Mouse (Mus musculus) limb, embryonic 11.5 days (tissue): ENCODE results near the gene Trnt1. TPM values are rescaled to one million over a fixed set of nuclear protein-coding genes. Genes with fewer than 3 reads are reported as not detected.

Source experiments
- ATAC-seq: fragments of 200-750 bp; cut with Nextera tagmentation; 2 replicates; pipeline ENCODE4 v1.8.0; 2017; ENCODE audit warnings: low read depth; ENCODE audit not compliant: insufficient number of reproducible peaks, low FRiP score, low TSS enrichment
- DNase-seq: peaks from one replicate; pipeline ENCODE4 v3.0.0-alpha.2; 2015; ENCODE audit warnings: low spot score
- H3K27ac ChIP-seq: fragments of 300-500 bp; sonication (generic); replicated peaks from 2 replicates; pipeline ENCODE4 v1.5.1; 2014; ENCODE audit warnings: low read depth, mild to moderate bottlenecking, low read length
- H3K27me3 ChIP-seq: fragments of 300-500 bp; sonication (generic); 2 replicates; pipeline ENCODE4 v1.6.1; 2014; ENCODE audit warnings: mild to moderate bottlenecking, low read length, mixed read lengths; ENCODE audit not compliant: control insufficient read depth, insufficient read depth
- H3K36me3 ChIP-seq: fragments of 300-500 bp; sonication (generic); 2 replicates; pipeline ENCODE4 v1.6.1; 2014; ENCODE audit warnings: mild to moderate bottlenecking, low read length, moderate library complexity, mixed read lengths; ENCODE audit not compliant: control insufficient read depth, insufficient read depth
- H3K4me1 ChIP-seq: fragments of 300-500 bp; sonication (generic); 2 replicates; pipeline ENCODE4 v1.6.1; 2014; ENCODE audit warnings: low read length, mixed read lengths; ENCODE audit not compliant: control insufficient read depth, insufficient read depth
- H3K4me2 ChIP-seq: fragments of 300-500 bp; sonication (generic); 2 replicates; pipeline ENCODE4 v1.6.1; 2014; ENCODE audit warnings: low read depth, mild to moderate bottlenecking, moderate library complexity; ENCODE audit not compliant: severe bottlenecking
- H3K4me3 ChIP-seq: fragments of 300-500 bp; sonication (generic); 2 replicates; pipeline ENCODE4 v1.5.1; 2014; ENCODE audit warnings: low read depth, low read length
- H3K9ac ChIP-seq: fragments of 300-500 bp; sonication (generic); 2 replicates; pipeline ENCODE4 v1.6.1; 2014; ENCODE audit warnings: mild to moderate bottlenecking, low read length
- H3K9me3 ChIP-seq: fragments of 300-500 bp; sonication (generic); 2 replicates; pipeline ENCODE4 v1.6.1; 2016; ENCODE audit warnings: low read length; ENCODE audit not compliant: control insufficient read depth
- WGBS: fragments of 180-500 bp; shearing (Covaris S2); extraction: QIAGEN DNeasy Blood & Tissue Kit; methylation state at CpG from one replicate; pipeline ENCODE4 v1.1.7; 2014; 5-methylcytosine and 5-hydroxymethylcytosine counted together
- polyA plus RNA-seq: library from polyadenylated mRNA; unstranded; fragments of >200 nt; fragmentation: Nextera tagmentation; extraction: Ambion mirVana; gene quantifications from 2 replicates; pipeline ENCODE4 v1.2.1, GENCODE M21; 2014

Gene Trnt1
- polyA plus RNA-seq, 1 experiment from 2014 or later = 69.6 TPM

DNA sequence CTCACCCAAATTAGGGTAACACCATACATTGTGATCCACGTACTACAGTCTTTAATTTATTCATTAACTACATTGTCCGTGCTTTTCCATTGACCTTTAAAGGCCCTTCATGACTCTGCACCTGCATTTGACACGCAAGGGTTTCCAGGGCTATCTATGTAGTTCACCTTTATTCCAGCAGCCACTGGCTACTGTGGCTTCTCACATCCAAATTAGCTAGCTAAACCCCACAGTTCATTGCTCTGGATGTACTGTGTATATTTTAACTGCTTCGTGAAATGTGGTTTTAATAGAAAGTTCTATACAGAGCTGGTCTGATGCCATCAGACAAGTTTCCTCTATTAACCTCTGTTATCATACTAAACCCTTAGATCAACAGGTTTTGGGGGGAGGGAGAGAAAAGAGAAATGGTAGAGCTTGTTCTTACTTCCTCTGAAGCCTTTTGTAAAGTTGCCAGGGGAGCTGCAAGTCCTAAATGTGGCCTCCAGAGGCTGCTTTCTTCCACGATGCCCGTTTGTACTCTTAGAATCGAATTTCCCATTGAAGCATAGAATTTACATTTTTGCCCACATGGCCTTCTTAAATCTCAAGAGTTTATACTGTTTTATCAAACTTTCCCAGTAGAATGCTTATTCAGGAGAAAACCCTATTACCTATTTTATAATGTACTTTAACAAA, 25.2 kb upstream of the Trnt1 start:
- no peak for ATAC-seq

GRCm38 (mm10) chr6:106745673-106746394, 23.1 kb upstream of the Trnt1 start:
- Histone ChIP-seq H3K27me3 (no peaks in the 10 kb centered on the region), H3K9me3 (no peaks in the 10 kb centered on the region), H3K4me1 (no peaks in the 10 kb centered on the region), H3K9ac (no peak overlapping the region), H3K27ac (no peak overlapping the region), H3K4me3 (no peak overlapping the region), H3K4me2 (no peak overlapping the region), H3K36me3 (no peaks in the 10 kb centered on the region)
- DNase-seq = no peak
- ATAC-seq = no peak
- WGBS = 46% methylated on average over 7 of the region's 7 CpGs

More for the DNA sequence above, 25.2 kb upstream of the Trnt1 start:
- Histone ChIP-seq H3K4me2 (no peak overlapping the region), H3K27ac (no peak overlapping the region), H3K27me3 (no peaks in the 10 kb centered on the region), H3K36me3 (no peaks in the 10 kb centered on the region), H3K9me3 (no peaks in the 10 kb centered on the region), H3K9ac (no peak overlapping the region), H3K4me1 (no peaks in the 10 kb centered on the region), H3K4me3 (no peak overlapping the region)
- no peak for DNase-seq
- WGBS = 80% methylated on average over 7 of the region's 7 CpGs

GRCm38 (mm10) chr6:106747251-106747650, 21.7 kb upstream of the Trnt1 start:
- H3K9me3 ChIP-seq = no peaks in the 10 kb centered on the region
- H3K27ac ChIP-seq = no peak overlapping the region
- ATAC-seq = no peak
- no peak overlapping the region for H3K4me3 ChIP-seq
- H3K9ac ChIP-seq = no peak overlapping the region
- 91% methylated on average over 5 of the region's 5 CpGs for WGBS
- no peaks in the 10 kb centered on the region for H3K4me1 ChIP-seq
- DNase-seq = no peak
- no peaks in the 10 kb centered on the region for H3K27me3 ChIP-seq
- no peaks in the 10 kb centered on the region for H3K36me3 ChIP-seq
- no peak overlapping the region for H3K4me2 ChIP-seq

GRCm38 (mm10) chr6:106747804-106748203, 21.1 kb upstream of the Trnt1 start:
- Histone ChIP-seq H3K9ac (no peak overlapping the region), H3K4me1 (no peaks in the 10 kb centered on the region), H3K4me3 (no peak overlapping the region), H3K9me3 (no peaks in the 10 kb centered on the region), H3K27me3 (no peaks in the 10 kb centered on the region), H3K27ac (no peak overlapping the region), H3K36me3 (no peaks in the 10 kb centered on the region), H3K4me2 (no peak overlapping the region)
- ATAC-seq (no peak), DNase-seq (no peak)
- 84% methylated on average over 3 of the region's 3 CpGs for WGBS

GRCm38 (mm10) chr6:106748887-106749388, 20.0 kb upstream of the Trnt1 start, which contains the start of gene Il5ra:
Gene Il5ra, minus strand, starts transcription at chr6:106749037.
- 77% methylated on average over 6 of the region's 6 CpGs for WGBS
- no peak for DNase-seq
- H3K27me3 ChIP-seq = no peaks in the 10 kb centered on the region
- H3K9ac ChIP-seq = no peak within 1 kb of the TSS
- no peak within 1 kb of the TSS for H3K4me2 ChIP-seq
- ATAC-seq = no peak
- H3K4me1 ChIP-seq = no peaks in the 10 kb centered on the region
- no peaks in the 10 kb centered on the region for H3K9me3 ChIP-seq
- H3K4me3 ChIP-seq = no peak within 1 kb of the TSS
- no peak within 1 kb of the TSS for H3K27ac ChIP-seq
- H3K36me3 ChIP-seq = no peaks in the 10 kb centered on the region

- Histone ChIP-seq H3K4me2 (no peak overlapping the region), H3K4me1 (no peaks in the 10 kb centered on the region), H3K9me3 (no peaks in the 10 kb centered on the region), H3K27me3 (no peaks in the 10 kb centered on the region), H3K27ac (no peak overlapping the region), H3K9ac (no peak overlapping the region), H3K36me3 (no peaks in the 10 kb centered on the region), H3K4me3 (no peak overlapping the region)
- WGBS = 88% methylated on average over 7 of the region's 7 CpGs
- ATAC-seq (no peak), DNase-seq (no peak)
Measured at GRCm38 (mm10) chr6:106750291-106750690, 18.6 kb upstream of the Trnt1 start.

- Histone ChIP-seq H3K9ac (no peak overlapping the region), H3K4me1 (no peaks in the 10 kb centered on the region), H3K36me3 (no peaks in the 10 kb centered on the region), H3K9me3 (no peaks in the 10 kb centered on the region), H3K27ac (no peak overlapping the region), H3K4me2 (no peak overlapping the region), H3K27me3 (no peaks in the 10 kb centered on the region), H3K4me3 (no peak overlapping the region)
- DNase-seq (no peak), ATAC-seq (no peak)
- 85% methylated on average over 3 of the region's 3 CpGs for WGBS
Measured at GRCm38 (mm10) chr6:106758299-106758698, 10.6 kb upstream of the Trnt1 start.

DNA sequence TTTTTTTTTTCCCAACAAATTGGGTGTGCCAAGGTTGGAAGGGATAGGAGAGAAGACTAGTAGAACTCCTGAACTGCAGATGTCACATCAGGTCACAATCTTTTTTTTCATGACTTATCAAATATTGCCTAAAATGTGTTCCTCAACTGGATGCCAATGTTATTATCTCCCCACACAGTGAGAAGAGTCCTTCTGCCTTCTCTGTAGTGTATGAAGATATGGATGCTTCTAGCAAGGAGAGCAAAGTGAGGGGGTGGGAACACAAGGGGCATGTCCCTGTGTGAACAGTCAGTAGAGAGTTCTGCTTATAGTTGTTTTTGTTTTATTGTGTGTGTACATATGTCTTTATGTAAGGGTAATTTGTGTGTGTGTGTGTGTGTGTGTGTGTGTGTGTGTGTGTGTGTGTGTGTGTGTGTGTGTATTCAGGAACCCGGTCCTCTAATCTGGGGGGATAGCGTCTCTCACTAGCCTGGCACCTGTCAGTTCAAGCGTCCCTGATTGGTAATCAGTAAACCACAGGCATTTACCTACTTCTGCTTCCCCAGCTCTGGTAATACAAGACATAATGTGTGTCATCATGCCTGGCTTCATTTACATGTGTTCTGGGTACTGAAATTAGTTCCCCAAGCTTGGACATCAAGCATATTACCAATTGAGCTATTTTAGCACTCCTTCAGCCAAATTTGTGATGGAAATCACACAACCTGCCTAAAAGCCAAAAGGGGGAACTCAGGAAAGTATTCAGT, 8.3 kb upstream of the Trnt1 start:
- Histone ChIP-seq H3K36me3 (no peaks in the 10 kb centered on the region), H3K4me2 (no peak overlapping the region), H3K4me1 (no peaks in the 10 kb centered on the region), H3K9ac (no peak overlapping the region), H3K27me3 (no peaks in the 10 kb centered on the region), H3K27ac (no peak overlapping the region), H3K9me3 (no peaks in the 10 kb centered on the region), H3K4me3 (no peak overlapping the region)
- ATAC-seq (no peak), DNase-seq (no peak)
- 92% methylated on average over 3 of the region's 3 CpGs for WGBS
